Mouse (Mus musculus): ENCODE results near the gene S100a16.

The S100a16 gene

GRCm38 (mm10) chr3:90512276-90512675, 24.8 kb upstream of the S100a16 start:
- Histone ChIP-seq H3K27me3 (ENCODE audit: control insufficient read depth, insufficient read depth, low read length, poor library complexity, severe bottlenecking) (no peaks in the 10 kb centered on the region), H3K36me3 (ENCODE audit: control insufficient read depth, insufficient read depth, low read length, poor library complexity, severe bottlenecking) (peaks cover 2% of the 10 kb centered on the region; the same call in 1 of the 2 replicates)
- no peak for DNase-seq (ENCODE audit: low read depth, low spot score)

GRCm38 (mm10) chr3:90512948-90513642, 24.0 kb upstream of the S100a16 start:
- Histone ChIP-seq H3K27me3 (ENCODE audit: control insufficient read depth, insufficient read depth, low read length, poor library complexity, severe bottlenecking) (no peaks in the 10 kb centered on the region), H3K36me3 (ENCODE audit: control insufficient read depth, insufficient read depth, low read length, poor library complexity, severe bottlenecking) (no peaks in the 10 kb centered on the region)
- no peak for DNase-seq (ENCODE audit: low read depth, low spot score)

GRCm38 (mm10) chr3:90513796-90514590, 23.1 kb upstream of the S100a16 start, which contains the start of the genes S100a1 and S100a13:
Gene S100a1 (minus strand): TSS chr3:90514392.
Gene S100a13 (plus strand): TSS chr3:90514435.
- H3K27me3 ChIP-seq (ENCODE audit: control insufficient read depth, insufficient read depth, low read length, poor library complexity, severe bottlenecking): no peaks in the 10 kb centered on the region
- H3K36me3 ChIP-seq (ENCODE audit: control insufficient read depth, insufficient read depth, low read length, poor library complexity, severe bottlenecking): no peaks in the 10 kb centered on the region
- peak; percentile 37 for DNase-seq (ENCODE audit: low read depth, low spot score)

- no peaks in the 10 kb centered on the region for H3K27me3 ChIP-seq (ENCODE audit: control insufficient read depth, insufficient read depth, low read length, poor library complexity, severe bottlenecking)
- H3K36me3 ChIP-seq (ENCODE audit: control insufficient read depth, insufficient read depth, low read length, poor library complexity, severe bottlenecking): no peaks in the 10 kb centered on the region
- DNase-seq (ENCODE audit: low read depth, low spot score): peak; percentile 48
Measured at GRCm38 (mm10) chr3:90514691-90515090, 22.4 kb upstream of the S100a16 start.

- no peaks in the 10 kb centered on the region for H3K27me3 ChIP-seq (ENCODE audit: control insufficient read depth, insufficient read depth, low read length, poor library complexity, severe bottlenecking)
- H3K36me3 ChIP-seq (ENCODE audit: control insufficient read depth, insufficient read depth, low read length, poor library complexity, severe bottlenecking): peaks cover under 1% of the 10 kb centered on the region; the same call in 1 of the 2 replicates
- no peak for DNase-seq (ENCODE audit: low read depth, low spot score)
Measured at GRCm38 (mm10) chr3:90515242-90515641, 21.8 kb upstream of the S100a16 start.

- no peak for DNase-seq (ENCODE audit: low read depth, low spot score)
- Histone ChIP-seq H3K36me3 (ENCODE audit: control insufficient read depth, insufficient read depth, low read length, poor library complexity, severe bottlenecking) (peaks cover 2% of the 10 kb centered on the region; the same call in 1 of the 2 replicates), H3K27me3 (ENCODE audit: control insufficient read depth, insufficient read depth, low read length, poor library complexity, severe bottlenecking) (no peaks in the 10 kb centered on the region)
Measured at GRCm38 (mm10) chr3:90515789-90516188, 21.3 kb upstream of the S100a16 start.

GRCm38 (mm10) chr3:90517711-90518110, 19.3 kb upstream of the S100a16 start:
- peaks cover 3% of the 10 kb centered on the region; the same call in 1 of the 2 replicates for H3K36me3 ChIP-seq (ENCODE audit: control insufficient read depth, insufficient read depth, low read length, poor library complexity, severe bottlenecking)
- H3K27me3 ChIP-seq (ENCODE audit: control insufficient read depth, insufficient read depth, low read length, poor library complexity, severe bottlenecking): no peaks in the 10 kb centered on the region
- DNase-seq (ENCODE audit: low read depth, low spot score): no peak

- peak; percentile 63 for DNase-seq (ENCODE audit: low read depth, low spot score)
- Histone ChIP-seq H3K27me3 (ENCODE audit: control insufficient read depth, insufficient read depth, low read length, poor library complexity, severe bottlenecking) (no peaks in the 10 kb centered on the region), H3K36me3 (ENCODE audit: control insufficient read depth, insufficient read depth, low read length, poor library complexity, severe bottlenecking) (peaks cover 4% of the 10 kb centered on the region; the same call in 1 of the 2 replicates)
Measured at GRCm38 (mm10) chr3:90525421-90525820, 11.6 kb upstream of the S100a16 start.

- no peaks in the 10 kb centered on the region for H3K27me3 ChIP-seq (ENCODE audit: control insufficient read depth, insufficient read depth, low read length, poor library complexity, severe bottlenecking)
- peaks cover 4% of the 10 kb centered on the region; the same call in 1 of the 2 replicates for H3K36me3 ChIP-seq (ENCODE audit: control insufficient read depth, insufficient read depth, low read length, poor library complexity, severe bottlenecking)
- DNase-seq (ENCODE audit: low read depth, low spot score): no peak
Measured at GRCm38 (mm10) chr3:90526076-90526475, 11.0 kb upstream of the S100a16 start.

GRCm38 (mm10) chr3:90526580-90526979, 10.5 kb upstream of the S100a16 start, which contains the start of gene S100a14:
Gene S100a14 (plus strand): TSS chr3:90526856.
- Histone ChIP-seq H3K36me3 (ENCODE audit: control insufficient read depth, insufficient read depth, low read length, poor library complexity, severe bottlenecking) (peaks cover 4% of the 10 kb centered on the region; the same call in 1 of the 2 replicates), H3K27me3 (ENCODE audit: control insufficient read depth, insufficient read depth, low read length, poor library complexity, severe bottlenecking) (no peaks in the 10 kb centered on the region)
- DNase-seq (ENCODE audit: low read depth, low spot score): no peak

GRCm38 (mm10) chr3:90527291-90527873, 9.7 kb upstream of the S100a16 start:
- DNase-seq (ENCODE audit: low read depth, low spot score): no peak
- H3K27me3 ChIP-seq (ENCODE audit: control insufficient read depth, insufficient read depth, low read length, poor library complexity, severe bottlenecking): no peaks in the 10 kb centered on the region
- H3K36me3 ChIP-seq (ENCODE audit: control insufficient read depth, insufficient read depth, low read length, poor library complexity, severe bottlenecking): peaks cover 4% of the 10 kb centered on the region; the same call in 1 of the 2 replicates

GRCm38 (mm10) chr3:90531713-90532112, 5.3 kb upstream of the S100a16 start:
- H3K36me3 ChIP-seq (ENCODE audit: control insufficient read depth, insufficient read depth, low read length, poor library complexity, severe bottlenecking): no peaks in the 10 kb centered on the region
- no peak for DNase-seq (ENCODE audit: low read depth, low spot score)

GRCm38 (mm10) chr3:90535446-90535845, 1.6 kb upstream of the S100a16 start:
- no peaks in the 10 kb centered on the region for H3K27me3 ChIP-seq (ENCODE audit: control insufficient read depth, insufficient read depth, low read length, poor library complexity, severe bottlenecking)
- DNase-seq (ENCODE audit: low read depth, low spot score): no peak
- no peaks in the 10 kb centered on the region for H3K36me3 ChIP-seq (ENCODE audit: control insufficient read depth, insufficient read depth, low read length, poor library complexity, severe bottlenecking)

More at GRCm38 (mm10) chr3:90531713-90532112, 5.3 kb upstream of the S100a16 start:
- no peaks in the 10 kb centered on the region for H3K27me3 ChIP-seq (ENCODE audit: control insufficient read depth, insufficient read depth, low read length, poor library complexity, severe bottlenecking)

GRCm38 (mm10) chr3:90537905-90538296, 847 bp downstream of the S100a16 start:
- H3K36me3 ChIP-seq (ENCODE audit: control insufficient read depth, insufficient read depth, low read length, poor library complexity, severe bottlenecking): no peaks in the 10 kb centered on the region
- no peak for DNase-seq (ENCODE audit: low read depth, low spot score)
- no peaks in the 10 kb centered on the region for H3K27me3 ChIP-seq (ENCODE audit: control insufficient read depth, insufficient read depth, low read length, poor library complexity, severe bottlenecking)

All from splenic B cell, adult 2 months (primary cell).